Comparison of ENCODE assay signal across 21 mouse cellular contexts in the genomic region with DNA sequence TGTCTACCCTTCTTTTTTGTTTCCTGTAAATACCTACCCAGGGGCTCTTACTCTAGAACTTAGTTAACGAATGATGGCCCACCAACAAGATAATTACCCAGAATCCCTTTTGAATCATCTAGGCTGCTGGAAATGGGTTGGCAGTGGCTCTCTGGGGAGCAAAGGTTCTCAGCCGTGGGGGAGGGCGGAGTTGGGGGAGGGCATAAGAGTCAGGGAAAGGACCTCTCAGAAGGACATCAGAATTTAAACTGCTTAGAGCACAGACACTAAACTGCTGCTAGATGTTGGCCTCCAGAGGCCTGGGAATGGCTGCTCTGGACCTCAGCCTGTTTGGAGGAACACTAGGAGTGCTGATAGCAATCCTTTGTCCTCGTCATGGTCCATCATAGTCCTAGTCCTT.
DNase-seq lines count a peak whose midpoint lies in the region; ATAC-seq and TF ChIP-seq lines count a peak whose summit lies in the region.
"Had no signal": no experiment of that assay in that cellular context is flagged by ENCODE, and none has a peak within 500 bp of the region (broad histone marks: within the 10 kb centered on the region; RNA-seq: fewer than 3 reads in every experiment).

No protein-coding gene starts in this region.

- no peak for TF ChIP-seq POLR2A in kidney, adult 2 months (IDR thresholded peaks at IDR 0.05; ENCODE audit: low read depth, low read length)

- H3K4me3 ChIP-seq in heart, embryonic 10.5 days = no peak overlapping the region
- no peak overlapping the region for H3K4me3 ChIP-seq in kidney, adult 2 months (ENCODE audit: insufficient read depth, low read depth, low read length)
- no peak overlapping the region for H3K4me3 ChIP-seq in kidney, embryonic 15.5 days (replicated peaks)
- H3K4me3 ChIP-seq: embryonic facial prominence, embryonic 13.5 days; forebrain, embryonic 12.5 days; heart, embryonic 15.5 days; hindbrain, embryonic 15.5 days had no signal

- H3K36me3 ChIP-seq in heart, embryonic 10.5 days = 0 out of 2 replicates have a peak, but pooled peaks cover 4% of the 10 kb centered on the region
- no peaks in the 10 kb centered on the region for H3K36me3 ChIP-seq in kidney, adult 2 months (ENCODE audit: control insufficient read depth, insufficient read depth, low read length)
- H3K36me3 ChIP-seq in kidney, embryonic 15.5 days = no peaks in the 10 kb centered on the region
- H3K36me3 ChIP-seq: forebrain, embryonic 12.5 days; heart, embryonic 15.5 days; hindbrain, embryonic 15.5 days had no signal

- no peak overlapping the region for H3K27ac ChIP-seq in heart, embryonic 10.5 days
- peak overlapping the region; percentile 65; the same call in 1 of the 2 replicates for H3K27ac ChIP-seq in kidney, adult 2 months (ENCODE audit: insufficient read depth, low read depth, low read length)
- no peak overlapping the region for H3K27ac ChIP-seq in kidney, embryonic 15.5 days
- H3K27ac ChIP-seq: embryonic facial prominence, embryonic 13.5 days; forebrain, embryonic 12.5 days; heart, embryonic 15.5 days; hindbrain, embryonic 15.5 days had no signal

- H3K27me3 ChIP-seq in heart, embryonic 10.5 days (ENCODE audit: insufficient read depth, poor library complexity, severe bottlenecking) = no peaks in the 10 kb centered on the region
- H3K27me3 ChIP-seq in kidney, adult 2 months (replicated peaks; ENCODE audit: control insufficient read depth, insufficient read depth, low read length) = no peaks in the 10 kb centered on the region
- no peaks in the 10 kb centered on the region for H3K27me3 ChIP-seq in kidney, embryonic 15.5 days
- H3K27me3 ChIP-seq: embryonic facial prominence, embryonic 13.5 days; forebrain, embryonic 12.5 days; heart, embryonic 15.5 days; hindbrain, embryonic 15.5 days had no signal

- no peaks in the 10 kb centered on the region for H3K9me3 ChIP-seq in heart, embryonic 10.5 days
- no peaks in the 10 kb centered on the region for H3K9me3 ChIP-seq in kidney, embryonic 15.5 days (replicated peaks)
- H3K9me3 ChIP-seq: embryonic facial prominence, embryonic 13.5 days; forebrain, embryonic 12.5 days; heart, embryonic 15.5 days; hindbrain, embryonic 15.5 days had no signal

- peaks cover 51% of the 10 kb centered on the region for H3K4me1 ChIP-seq in heart, embryonic 10.5 days
- peaks cover 16% of the 10 kb centered on the region for H3K4me1 ChIP-seq in kidney, adult 2 months (ENCODE audit: control insufficient read depth, insufficient read depth, low read length)
- peaks cover 20% of the 10 kb centered on the region for H3K4me1 ChIP-seq in kidney, embryonic 15.5 days

- no peak overlapping the region for H3K4me2 ChIP-seq in kidney, embryonic 15.5 days
- H3K4me2 ChIP-seq: embryonic facial prominence, embryonic 13.5 days; forebrain, embryonic 12.5 days; heart, embryonic 11.5 days; heart, embryonic 15.5 days; hindbrain, embryonic 15.5 days had no signal

- peak; percentile 87 for DNase-seq in heart, adult 11 months
- no peak for DNase-seq in heart, embryonic 10.5 days (ENCODE audit: low spot score)
- peak; percentile 86 for DNase-seq in kidney, adult 2 months
- peak; percentile 83 for DNase-seq in kidney, adult 9 months
- DNase-seq in kidney, postnatal 36 days = peak; percentile 74 to 84
- DNase-seq in urinary bladder, postnatal 14 days (ENCODE audit: low spot score) = no peak
- DNase-seq in urinary bladder, adult 18-20 months (ENCODE audit: low spot score in 2 of 2) = no peak
- DNase-seq: adrenal gland, postnatal 10 days; cerebellum, adult 18-20 months; cerebellum, adult 9-11 months; cerebellum, postnatal 36 days; gastrocnemius, postnatal 36 days; heart, adult 18-20 months; heart, postnatal 14 days had no signal

- TF ChIP-seq CTCF in kidney, adult 2 months (conservative IDR thresholded peaks at IDR 0.05; ENCODE audit: insufficient read depth, insufficient read length, low read depth, low read length) = no peak

- no peak overlapping the region for H3K9ac ChIP-seq in kidney, embryonic 15.5 days
- H3K9ac ChIP-seq: embryonic facial prominence, embryonic 13.5 days; forebrain, embryonic 12.5 days; heart, embryonic 15.5 days; hindbrain, embryonic 15.5 days had no signal

- WGBS in heart, embryonic 10.5 days = 60% methylated on average over 4 of the region's 4 CpGs
- 53% methylated on average over 4 of the region's 4 CpGs for WGBS in kidney, adult 2 months
- 72% methylated on average over 4 of the region's 4 CpGs for WGBS in kidney, embryonic 15.5 days

- no peak for ATAC-seq in kidney, embryonic 15.5 days (replicated peaks; ENCODE audit: low FRiP score)
- ATAC-seq: forebrain, embryonic 16.5 days had no signal

Comparison
In these comparisons a context has a peak if more than half of its experiments do, and no peak if none do; other contexts are left out.
1. DNase-seq: peak in heart, adult 11 months (single experiment), kidney, adult 2 months (single experiment), kidney, adult 9 months (single experiment) and kidney, postnatal 36 days (2 of 2); none in heart, embryonic 10.5 days (single experiment), urinary bladder, postnatal 14 days (single experiment) and urinary bladder, adult 18-20 months (0 of 2).